Mouse (Mus musculus): ENCODE results near the gene Gpatch4. TPM values are rescaled to one million over a fixed set of nuclear protein-coding genes. Genes with fewer than 3 reads are reported as not detected.

Gpatch4 gene
- polyA plus RNA-seq, 1 experiment from 2014 or later = 30.7 TPM

DNA sequence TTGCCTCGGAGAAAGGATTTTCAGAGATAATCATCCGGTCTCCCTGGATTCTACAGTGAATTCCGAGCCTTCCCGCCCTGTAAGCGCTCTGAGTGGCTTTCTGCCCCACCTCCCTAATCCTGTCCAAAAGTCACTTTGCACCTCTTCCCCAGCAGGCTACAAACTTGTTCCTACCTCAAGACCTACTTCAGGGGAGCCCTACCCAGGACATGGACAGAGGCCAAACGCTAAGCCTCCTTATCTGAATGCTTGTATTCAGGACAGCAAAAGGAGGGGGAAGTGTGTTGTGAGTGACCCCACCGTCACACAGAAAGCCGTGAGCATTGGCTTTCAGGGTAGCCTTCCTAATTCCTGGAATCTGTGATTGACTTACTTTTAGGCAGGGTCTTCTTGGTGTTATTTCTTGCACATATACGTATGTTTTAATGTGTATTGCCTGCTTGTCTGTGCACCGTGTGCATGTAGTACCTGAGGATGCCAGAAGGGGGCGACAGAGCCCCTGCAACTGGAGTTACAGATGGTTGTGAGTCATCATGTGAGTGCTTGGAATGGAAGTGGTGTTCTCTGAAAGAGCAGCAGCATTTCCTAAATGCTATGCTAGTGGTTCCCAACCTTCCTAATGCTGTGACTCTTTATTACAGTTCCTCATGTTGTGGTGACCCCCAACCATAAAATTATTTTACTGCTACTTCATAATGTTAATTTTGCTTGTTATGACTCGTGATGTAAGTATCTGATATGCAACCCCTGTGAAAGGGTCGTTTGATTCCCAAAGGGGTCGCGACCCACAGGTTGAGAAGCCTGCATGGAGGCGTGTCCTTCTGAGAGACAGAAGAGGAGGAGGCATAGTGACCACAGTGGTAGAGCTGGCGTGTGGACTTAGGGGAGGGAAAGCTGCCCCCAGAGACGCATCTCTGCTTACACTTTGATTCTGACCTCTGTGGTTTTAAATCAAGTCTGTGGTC is 36.8 kb upstream of the Gpatch4 start:
- 80% methylated on average over 18 of the region's 18 CpGs for WGBS
- H3K27me3 ChIP-seq = peaks cover 48% of the 10 kb centered on the region

DNA sequence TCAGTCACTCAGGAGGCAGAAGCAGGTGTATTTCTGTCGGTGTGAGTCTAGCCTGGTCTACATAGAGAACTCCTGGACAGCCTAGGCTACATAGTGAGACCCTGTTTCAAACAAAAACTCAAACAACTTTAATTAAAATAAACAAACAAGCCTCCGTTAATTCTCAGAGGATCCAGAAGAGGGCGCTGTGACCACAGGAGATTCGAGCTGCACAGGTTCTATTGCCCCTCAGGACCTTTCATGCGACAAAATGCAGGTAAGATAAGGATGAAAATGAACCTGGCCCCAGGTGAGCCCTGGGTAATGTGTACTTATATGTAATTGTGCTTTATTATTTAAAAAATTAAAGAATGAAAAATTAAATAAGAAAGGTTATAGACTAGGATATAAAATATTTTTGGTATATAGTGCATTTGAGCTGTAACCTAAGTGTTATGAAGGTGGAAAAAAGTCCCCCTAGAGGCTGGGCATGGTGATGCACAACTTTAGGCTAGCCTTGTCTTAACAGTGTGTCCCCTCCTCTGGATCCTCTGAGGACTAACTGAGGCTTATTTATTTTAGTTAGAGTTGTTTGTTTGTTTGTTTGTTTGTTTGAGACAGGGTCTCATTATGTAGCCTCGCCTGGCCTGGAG is 32.2 kb upstream of the Gpatch4 start:
- 9% methylated on average over 6 of the region's 6 CpGs for whole genome bisulfite sequencing
- Histone ChIP-seq H3K27ac (no peak overlapping the region), H3K9ac (no peak overlapping the region), H3K4me1 (no peaks in the 10 kb centered on the region), H3K4me2 (no peak overlapping the region), H3K27me3 (peaks cover 13% of the 10 kb centered on the region), H3K4me3 (no peak overlapping the region), H3K9me3 (replicated peaks) (0 out of 2 replicates have a peak, but pooled peaks cover 4% of the 10 kb centered on the region), H3K36me3 (ENCODE audit: poor library complexity, severe bottlenecking) (no peaks in the 10 kb centered on the region)
- ATAC-seq = no peak

More for the DNA sequence above, 36.8 kb upstream of the Gpatch4 start:
- Histone ChIP-seq H3K4me1 (peaks cover 18% of the 10 kb centered on the region; the same call in 1 of the 2 replicates), H3K4me3 (no peak overlapping the region), H3K36me3 (ENCODE audit: poor library complexity, severe bottlenecking) (no peaks in the 10 kb centered on the region), H3K9ac (no peak overlapping the region), H3K4me2 (no peak overlapping the region), H3K27ac (no peak overlapping the region), H3K9me3 (replicated peaks) (0 out of 2 replicates have a peak, but pooled peaks cover 4% of the 10 kb centered on the region)
- no peak for ATAC-seq

DNA sequence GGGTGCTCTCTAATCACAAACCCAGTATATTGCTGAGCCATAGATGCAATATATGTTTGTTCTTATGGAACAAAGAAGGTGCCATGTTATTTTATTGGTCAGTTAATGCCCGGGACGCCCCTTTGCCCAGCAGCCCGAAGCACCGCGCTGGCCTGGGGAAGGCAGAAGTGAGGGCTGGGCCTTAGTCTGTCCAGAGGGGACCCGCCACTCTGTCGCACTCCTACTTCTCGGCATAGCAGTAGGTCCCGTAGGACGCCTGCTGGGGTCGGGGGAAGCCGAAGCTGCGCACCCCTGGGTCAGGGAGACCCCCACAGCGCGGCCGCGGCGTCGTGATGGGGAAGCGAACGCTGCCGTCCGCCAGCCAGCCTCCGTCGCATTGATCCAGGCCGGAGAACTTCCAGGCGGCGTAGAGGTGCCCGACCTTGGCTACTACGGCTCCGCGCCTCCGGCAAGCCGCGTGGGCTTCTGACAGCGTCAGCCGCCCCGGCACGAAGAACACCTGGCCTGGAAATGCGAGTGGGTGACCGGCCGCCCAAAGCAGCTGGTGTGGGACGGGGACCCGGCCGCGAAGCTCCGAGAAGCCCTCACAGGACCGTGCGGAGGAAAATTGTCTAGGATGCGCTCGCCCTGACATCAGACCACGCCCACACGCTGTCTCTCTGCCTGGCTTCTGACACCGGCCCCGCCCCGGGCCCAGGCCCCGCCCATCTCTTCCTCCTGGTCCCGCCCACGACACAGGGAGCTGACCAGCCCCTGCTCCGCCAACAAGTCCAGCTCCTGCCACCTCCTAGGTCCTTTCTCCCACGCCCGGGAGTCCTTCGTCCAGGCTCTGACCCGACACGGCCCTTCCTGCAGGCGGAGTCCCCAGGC is 20.4 kb upstream of the Gpatch4 start:
- Histone ChIP-seq H3K9me3 (replicated peaks) (no peaks in the 10 kb centered on the region), H3K27ac (no peak overlapping the region), H3K4me1 (peaks cover 22% of the 10 kb centered on the region), H3K36me3 (ENCODE audit: poor library complexity, severe bottlenecking) (no peaks in the 10 kb centered on the region), H3K27me3 (peaks cover 83% of the 10 kb centered on the region), H3K4me2 (peak overlapping the region; percentile 98), H3K9ac (peak overlapping the region; percentile 63), H3K4me3 (peak overlapping the region; percentile 56)
- peak; percentile 83 for ATAC-seq
- WGBS = 1% methylated on average over 65 of the region's 66 CpGs

DNA sequence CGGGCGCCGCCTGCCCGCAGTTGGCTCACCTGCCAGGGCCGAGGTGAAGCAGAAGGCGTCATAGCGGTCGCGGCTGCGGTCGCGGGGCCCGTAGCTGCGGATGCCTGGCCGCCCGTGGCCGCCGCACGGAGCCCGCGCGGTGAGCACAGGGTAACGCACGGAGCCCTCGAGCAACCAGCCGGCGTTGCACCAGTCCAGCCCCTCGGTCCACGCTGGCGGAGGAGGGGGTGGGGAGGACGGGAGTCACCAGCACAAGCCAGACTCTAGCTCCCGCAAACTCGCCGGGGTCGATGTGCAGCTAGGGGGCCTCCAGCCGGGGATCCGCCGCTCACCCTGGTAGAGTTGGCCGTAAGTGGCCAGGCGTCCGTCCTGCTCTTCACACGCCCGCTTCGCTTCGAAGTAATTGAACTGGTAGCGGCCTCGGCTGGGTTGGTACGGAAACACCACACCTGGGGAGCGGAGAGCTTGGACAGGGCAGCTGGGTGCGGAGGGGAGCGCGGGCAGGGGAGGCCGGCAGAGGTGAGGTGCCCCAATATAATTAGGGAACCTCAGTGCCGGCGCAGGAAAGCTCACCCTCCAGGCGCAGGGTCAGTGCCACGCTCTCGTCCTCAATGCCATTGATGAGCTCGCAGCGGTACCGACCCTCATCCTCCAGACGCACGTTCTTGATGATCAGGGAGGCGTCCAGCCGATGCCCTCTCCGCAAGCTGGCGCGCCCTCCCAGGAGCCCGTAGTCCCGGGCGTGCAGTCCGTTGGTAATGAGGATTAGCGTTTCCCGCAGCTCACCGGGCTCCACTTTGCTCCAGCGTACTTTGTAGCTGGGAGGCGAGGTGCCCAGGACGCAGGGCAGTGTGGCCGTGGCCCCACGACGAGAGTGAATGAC is 19.5 kb upstream of the Gpatch4 start:
- peaks cover 6% of the 10 kb centered on the region for H3K9me3 ChIP-seq (replicated peaks)
- WGBS = under 1% methylated on average over 72 of the region's 81 CpGs
- peaks cover 79% of the 10 kb centered on the region for H3K27me3 ChIP-seq
- H3K4me2 ChIP-seq = peak overlapping the region; percentile 98
- peak overlapping the region; percentile 63 for H3K9ac ChIP-seq
- no peaks in the 10 kb centered on the region for H3K36me3 ChIP-seq (ENCODE audit: poor library complexity, severe bottlenecking)
- H3K4me3 ChIP-seq = peak overlapping the region; percentile 56
- peak; percentile 80 for ATAC-seq
- H3K4me1 ChIP-seq = peaks cover 22% of the 10 kb centered on the region
- no peak overlapping the region for H3K27ac ChIP-seq

DNA sequence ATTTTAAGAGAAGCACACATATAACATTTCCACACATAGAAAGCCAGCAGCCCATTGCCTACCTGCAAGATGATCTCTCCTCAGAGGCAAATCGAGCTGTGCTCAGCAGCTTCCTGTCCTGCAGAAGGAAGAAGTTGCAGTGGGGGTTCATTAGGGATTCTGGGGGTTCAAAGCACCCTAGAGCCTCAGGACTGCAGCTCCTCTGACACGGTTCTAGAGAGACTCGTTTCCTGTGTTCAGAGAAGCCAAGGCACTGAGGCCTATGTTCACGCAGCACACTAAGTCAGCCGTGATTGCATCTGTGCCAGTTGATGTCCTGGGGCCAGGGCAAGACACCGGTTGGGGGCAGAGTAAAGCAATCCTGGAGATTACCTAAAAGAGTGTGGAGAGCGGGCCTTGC is 16.1 kb upstream of the Gpatch4 start:
- Histone ChIP-seq H3K27me3 (peaks cover 77% of the 10 kb centered on the region), H3K36me3 (ENCODE audit: poor library complexity, severe bottlenecking) (no peaks in the 10 kb centered on the region)

DNA sequence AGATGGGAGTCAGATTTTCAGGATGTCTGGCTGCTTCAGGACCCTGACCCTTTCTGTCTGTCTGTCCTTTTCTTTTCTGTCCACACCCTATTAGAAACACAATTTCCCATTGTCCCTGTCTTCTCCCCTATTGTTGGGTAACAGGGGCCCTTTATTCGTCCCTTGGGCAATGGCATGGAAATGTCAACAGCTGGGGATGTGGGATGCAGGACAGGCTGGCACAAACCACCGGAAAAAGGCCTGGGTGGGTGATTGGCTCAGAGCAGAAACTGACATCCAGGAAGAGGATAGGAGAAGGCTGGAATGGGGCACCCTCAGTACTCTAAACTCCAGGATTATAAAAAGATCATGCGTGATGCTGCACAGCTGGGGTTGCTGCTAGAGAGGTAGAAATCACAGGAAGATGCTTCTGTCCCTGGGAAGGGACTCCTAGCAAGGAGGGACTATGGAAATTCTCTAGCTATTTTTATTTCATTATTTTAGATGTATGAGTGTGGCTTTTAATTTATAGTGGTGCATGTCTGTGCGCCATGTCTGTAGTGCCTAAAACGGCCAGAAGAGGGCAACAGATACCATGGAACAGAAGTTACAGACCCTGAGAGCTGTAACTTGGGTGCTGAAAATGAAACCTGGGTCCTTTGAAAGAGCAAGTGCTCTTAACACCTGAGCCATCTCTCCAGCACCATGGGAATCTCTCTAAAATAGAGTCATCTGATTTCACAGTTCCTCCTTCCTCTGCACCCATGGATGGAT is 15.3 kb upstream of the Gpatch4 start, which contains the start of gene Hapln2:
Gene Hapln2 (minus strand): TSS at position 150 of the 753 bp plus-strand sequence.
- no peak for ATAC-seq
- peaks cover 76% of the 10 kb centered on the region for H3K27me3 ChIP-seq

More for the DNA sequence above, 16.1 kb upstream of the Gpatch4 start:
- ATAC-seq = no peak
- Histone ChIP-seq H3K4me1 (peaks cover 22% of the 10 kb centered on the region), H3K4me3 (no peak overlapping the region), H3K27ac (no peak overlapping the region), H3K9ac (no peak overlapping the region), H3K9me3 (replicated peaks) (peaks cover 8% of the 10 kb centered on the region), H3K4me2 (no peak overlapping the region)
- 60% methylated on average over 7 of the region's 7 CpGs for WGBS

DNA sequence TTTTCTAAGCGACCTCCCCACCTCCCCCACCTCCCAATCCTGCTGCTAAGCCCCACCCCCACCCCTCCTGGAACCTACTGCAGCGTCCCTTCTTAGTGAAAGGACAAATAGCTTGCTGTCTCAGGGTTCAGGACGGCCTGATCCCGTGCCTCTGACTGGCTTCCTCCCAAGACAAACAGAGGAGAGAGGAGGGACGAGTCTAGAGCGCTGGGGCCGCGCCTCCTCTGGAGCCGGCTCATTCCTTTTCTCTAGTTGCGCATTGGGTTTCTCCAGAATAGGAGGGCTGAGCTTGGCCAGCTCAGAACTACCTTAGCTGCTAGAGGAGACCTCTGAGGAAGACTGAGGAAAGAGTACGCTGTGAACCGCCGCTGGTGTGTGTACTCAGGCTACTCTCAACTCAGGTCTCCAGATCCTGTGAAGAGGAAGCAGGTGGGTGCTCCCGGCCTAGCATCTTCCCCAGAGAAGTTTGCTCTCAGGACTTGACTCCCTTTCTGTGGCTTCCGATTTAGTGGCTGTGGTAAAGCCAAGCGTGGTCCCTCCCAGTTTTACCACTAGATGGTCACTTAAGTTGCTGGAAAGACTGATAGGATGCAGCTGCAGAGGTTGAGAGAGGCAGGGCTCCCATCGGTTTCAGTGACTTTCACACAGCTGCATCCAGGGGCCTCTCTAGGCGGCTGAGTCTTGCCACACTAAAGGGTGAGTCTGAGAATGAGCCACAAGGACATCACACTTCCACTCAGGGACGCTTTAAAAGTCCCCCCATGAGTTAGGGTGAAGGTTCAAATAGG is 12.1 kb upstream of the Gpatch4 start:
- H3K4me2 ChIP-seq = no peak overlapping the region
- no peaks in the 10 kb centered on the region for H3K4me1 ChIP-seq
- peaks cover 56% of the 10 kb centered on the region for H3K27me3 ChIP-seq
- no peak overlapping the region for H3K27ac ChIP-seq
- H3K36me3 ChIP-seq (ENCODE audit: poor library complexity, severe bottlenecking) = no peaks in the 10 kb centered on the region
- WGBS = 23% methylated on average over 19 of the region's 19 CpGs
- no peak overlapping the region for H3K9ac ChIP-seq
- ATAC-seq = no peak
- no peak overlapping the region for H3K4me3 ChIP-seq
- peaks cover 8% of the 10 kb centered on the region for H3K9me3 ChIP-seq (replicated peaks)

More for the DNA sequence above, 15.3 kb upstream of the Gpatch4 start, which contains the start of gene Hapln2:
- peaks cover 8% of the 10 kb centered on the region for H3K9me3 ChIP-seq (replicated peaks)
- H3K4me2 ChIP-seq = no peak within 1 kb of the TSS
- no peaks in the 10 kb centered on the region for H3K36me3 ChIP-seq (ENCODE audit: poor library complexity, severe bottlenecking)
- H3K4me1 ChIP-seq = peaks cover 17% of the 10 kb centered on the region
- H3K4me3 ChIP-seq = no peak within 1 kb of the TSS
- H3K9ac ChIP-seq = no peak within 1 kb of the TSS
- H3K27ac ChIP-seq = no peak within 1 kb of the TSS
- WGBS = 49% methylated on average over 5 of the region's 5 CpGs

DNA sequence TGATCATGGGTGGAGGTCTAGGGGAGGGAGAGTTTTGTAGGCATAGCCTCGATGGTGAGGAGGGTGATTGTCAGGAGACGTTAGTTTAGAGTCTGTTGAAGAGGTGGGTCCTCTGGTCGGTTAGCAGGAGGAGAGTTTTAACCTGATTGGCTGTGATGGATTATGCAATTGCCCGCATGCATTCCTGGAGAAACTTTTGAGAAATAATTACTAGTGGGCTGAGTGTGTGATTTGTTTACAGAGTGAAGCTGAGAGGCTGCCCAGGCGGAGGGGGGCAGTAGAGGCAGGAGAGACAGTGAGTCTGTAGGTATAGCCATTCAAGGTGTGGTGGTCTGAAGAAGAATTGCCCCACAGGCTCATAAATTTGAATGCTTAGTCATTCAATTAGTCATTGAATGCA is 9.4 kb upstream of the Gpatch4 start:
- no peak overlapping the region for H3K4me2 ChIP-seq
- no peak overlapping the region for H3K4me3 ChIP-seq
- no peak overlapping the region for H3K9ac ChIP-seq
- no peak for ATAC-seq
- WGBS = 75% methylated on average over 5 of the region's 5 CpGs
- H3K36me3 ChIP-seq (ENCODE audit: poor library complexity, severe bottlenecking) = no peaks in the 10 kb centered on the region
- no peak overlapping the region for H3K27ac ChIP-seq
- H3K9me3 ChIP-seq (replicated peaks) = peaks cover under 1% of the 10 kb centered on the region; the same call in 1 of the 2 replicates
- H3K27me3 ChIP-seq = peaks cover 52% of the 10 kb centered on the region
- H3K4me1 ChIP-seq = no peaks in the 10 kb centered on the region

DNA sequence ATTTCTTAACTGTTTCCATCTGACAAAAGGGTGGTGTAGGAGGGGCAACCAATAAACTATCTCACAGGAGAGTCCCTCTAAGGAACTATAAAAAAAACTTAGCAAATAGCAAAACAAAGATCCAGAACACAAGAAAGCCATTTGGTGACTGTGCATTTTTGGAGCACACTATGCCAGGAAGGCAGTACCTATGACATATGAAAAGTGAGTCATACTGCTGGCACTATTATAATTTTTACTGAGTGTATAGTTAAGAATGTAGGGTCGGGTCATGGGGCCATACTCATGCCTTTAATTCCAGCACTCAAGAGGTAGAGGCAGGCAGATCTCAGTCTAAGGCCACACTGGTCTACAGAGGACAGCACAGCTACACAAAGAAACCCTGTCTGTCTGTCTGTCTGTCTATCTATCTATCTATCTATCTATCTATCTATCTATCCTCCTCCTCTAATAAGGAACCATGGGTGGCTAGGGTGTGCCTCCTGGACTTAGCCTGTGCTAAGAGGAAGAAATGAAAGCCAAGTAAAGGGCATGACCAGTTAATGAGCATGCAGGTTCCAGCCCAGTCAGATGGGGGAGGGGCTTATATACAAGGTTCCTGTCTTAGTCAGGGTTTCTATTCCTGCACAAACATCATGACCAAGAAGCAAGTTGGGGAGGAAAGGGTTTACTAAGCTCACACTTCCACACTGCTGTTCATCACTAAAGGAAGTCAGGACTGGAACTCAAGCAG is 7.2 kb upstream of the Gpatch4 start:
- Histone ChIP-seq H3K36me3 (ENCODE audit: poor library complexity, severe bottlenecking) (no peaks in the 10 kb centered on the region), H3K27me3 (peaks cover 53% of the 10 kb centered on the region), H3K27ac (no peak overlapping the region), H3K9me3 (replicated peaks) (no peaks in the 10 kb centered on the region), H3K4me1 (no peaks in the 10 kb centered on the region), H3K9ac (no peak overlapping the region), H3K4me3 (no peak overlapping the region), H3K4me2 (no peak overlapping the region)
- whole genome bisulfite sequencing = 73% methylated on average over 1 of the region's 1 CpGs
- ATAC-seq = no peak

Data from forebrain, embryonic 13.5 days (tissue).